Mouse (Mus musculus) forebrain, embryonic 10.5 days (tissue): ENCODE data around the gene Tnfaip8l2. TPM values are rescaled to one million over a fixed set of nuclear protein-coding genes. Genes with fewer than 3 reads are reported as not detected.
"Not testable (repeated sequence)": the region's sequence is repeated elsewhere in the genome, so short reads cannot be mapped to it uniquely, and the experiment has no call there.

Experiments used
- DNase-seq: peaks from one replicate; pipeline ENCODE4 v3.0.0-alpha.2; 2017; ENCODE audit warnings: low spot score; ENCODE audit errors: extremely low spot score
- H3K27ac ChIP-seq: fragments of 300-500 bp; sonication (generic); 2 replicates; pipeline ENCODE4 v1.5.1; 2016; ENCODE audit warnings: mild to moderate bottlenecking
- H3K27me3 ChIP-seq: fragments of 300-500 bp; sonication (generic); 2 replicates; pipeline ENCODE4 v1.6.1; 2016; ENCODE audit warnings: mild to moderate bottlenecking; ENCODE audit not compliant: poor library complexity, severe bottlenecking
- H3K36me3 ChIP-seq: fragments of 300-500 bp; sonication (generic); replicated peaks from 2 replicates; pipeline ENCODE4 v1.6.1; 2016; ENCODE audit warnings: mild to moderate bottlenecking, moderate library complexity
- H3K4me1 ChIP-seq: fragments of 300-500 bp; sonication (generic); 2 replicates; pipeline ENCODE4 v1.6.1; 2016
- H3K4me3 ChIP-seq: fragments of 300-500 bp; sonication (generic); 2 replicates; pipeline ENCODE4 v1.5.1; 2016; ENCODE audit warnings: mild to moderate bottlenecking, moderate library complexity
- H3K9me3 ChIP-seq: fragments of 300-500 bp; sonication (generic); 2 replicates; pipeline ENCODE4 v1.6.1; 2016; ENCODE audit warnings: mild to moderate bottlenecking, moderate library complexity
- WGBS: fragments of 180-500 bp; shearing (Covaris S2); methylation state at CpG from one replicate; pipeline ENCODE4 v1.1.7; 2016; 5-methylcytosine and 5-hydroxymethylcytosine counted together
- polyA plus RNA-seq: library from polyadenylated mRNA; unstranded; fragments of >200 nt; fragmentation: Nextera tagmentation; extraction: Ambion mirVana; gene quantifications from 2 replicates; pipeline ENCODE4 v1.2.1, GENCODE M21; 2016

Tnfaip8l2 gene
- polyA plus RNA-seq, 1 experiment from 2014 or later: 1.5 TPM

- whole genome bisulfite sequencing: 61% methylated on average over 6 of the region's 6 CpGs
- 0 out of 2 replicates have a peak overlapping the region, but pooled peaks have one; percentile 4 for H3K27ac ChIP-seq
- H3K9me3 ChIP-seq: no peaks in the 10 kb centered on the region
- H3K36me3 ChIP-seq: peaks cover 50% of the 10 kb centered on the region
- H3K4me1 ChIP-seq: peaks cover 17% of the 10 kb centered on the region
- H3K4me3 ChIP-seq: no peak overlapping the region
- H3K27me3 ChIP-seq: no peaks in the 10 kb centered on the region
- no peak for DNase-seq
Observed at GRCm38 (mm10) chr3:95129226-95129651, 12.9 kb downstream of the Tnfaip8l2 start.

- Histone ChIP-seq H3K27ac (no peak overlapping the region), H3K4me3 (no peak overlapping the region), H3K9me3 (no peaks in the 10 kb centered on the region), H3K36me3 (peaks cover 61% of the 10 kb centered on the region), H3K4me1 (0 out of 2 replicates have a peak, but pooled peaks cover 7% of the 10 kb centered on the region), H3K27me3 (no peaks in the 10 kb centered on the region)
- no peak for DNase-seq
- 61% methylated on average over 5 of the region's 5 CpGs for WGBS
Observed at GRCm38 (mm10) chr3:95124972-95125371, 17.2 kb downstream of the Tnfaip8l2 start.

GRCm38 (mm10) chr3:95124246-95124645, 17.9 kb downstream of the Tnfaip8l2 start, which contains the start of gene Tmod4:
TSS of gene Tmod4 (plus strand) at chr3:95124476.
- Histone ChIP-seq H3K4me1 (0 out of 2 replicates have a peak, but pooled peaks cover 7% of the 10 kb centered on the region), H3K36me3 (peaks cover 61% of the 10 kb centered on the region), H3K27ac (no peak within 1 kb of the TSS), H3K4me3 (no peak within 1 kb of the TSS), H3K9me3 (no peaks in the 10 kb centered on the region), H3K27me3 (no peaks in the 10 kb centered on the region)
- WGBS: 75% methylated on average over 6 of the region's 6 CpGs
- DNase-seq: no peak

GRCm38 (mm10) chr3:95121580-95121979, 20.6 kb downstream of the Tnfaip8l2 start:
- peaks cover 71% of the 10 kb centered on the region for H3K36me3 ChIP-seq
- H3K4me1 ChIP-seq: 0 out of 2 replicates have a peak, but pooled peaks cover 4% of the 10 kb centered on the region
- 94% methylated on average over 6 of the region's 6 CpGs for WGBS
- no peaks in the 10 kb centered on the region for H3K27me3 ChIP-seq
- H3K9me3 ChIP-seq: no peaks in the 10 kb centered on the region
- no peak for DNase-seq
- H3K27ac ChIP-seq: no peak overlapping the region
- no peak overlapping the region for H3K4me3 ChIP-seq

GRCm38 (mm10) chr3:95117751-95118150, 24.4 kb downstream of the Tnfaip8l2 start:
- WGBS: 92% methylated on average over 2 of the region's 2 CpGs
- H3K36me3 ChIP-seq: peaks cover 92% of the 10 kb centered on the region

GRCm38 (mm10) chr3:95112760-95113159, 29.4 kb downstream of the Tnfaip8l2 start:
- H3K27ac ChIP-seq: no peak overlapping the region
- WGBS: 96% methylated on average over 1 of the region's 1 CpGs
- H3K27me3 ChIP-seq: no peaks in the 10 kb centered on the region
- no peaks in the 10 kb centered on the region for H3K9me3 ChIP-seq
- no peak for DNase-seq
- H3K36me3 ChIP-seq: peaks cover 42% of the 10 kb centered on the region
- H3K4me3 ChIP-seq: peak overlapping the region; percentile 72
- peaks cover 15% of the 10 kb centered on the region for H3K4me1 ChIP-seq

More at GRCm38 (mm10) chr3:95117751-95118150, 24.4 kb downstream of the Tnfaip8l2 start:
- no peak for DNase-seq
- Histone ChIP-seq H3K4me3 (no peak overlapping the region), H3K4me1 (peaks cover 1% of the 10 kb centered on the region), H3K27me3 (no peaks in the 10 kb centered on the region), H3K9me3 (no peaks in the 10 kb centered on the region), H3K27ac (no peak overlapping the region)

GRCm38 (mm10) chr3:95110911-95111726, 31.0 kb downstream of the Tnfaip8l2 start, which contains the start of gene Vps72:
TSS of gene Vps72 (plus strand) at chr3:95111022.
- Histone ChIP-seq H3K27ac (peak within 1 kb of the TSS; percentile 95), H3K36me3 (peaks cover 26% of the 10 kb centered on the region), H3K27me3 (no peaks in the 10 kb centered on the region), H3K4me3 (peak within 1 kb of the TSS; percentile 72), H3K4me1 (peaks cover 19% of the 10 kb centered on the region), H3K9me3 (no peaks in the 10 kb centered on the region)
- DNase-seq: peak; percentile 93
- 2% methylated on average over 54 of the region's 54 CpGs for WGBS

- Histone ChIP-seq H3K27ac (no peak overlapping the region), H3K9me3 (no peaks in the 10 kb centered on the region), H3K27me3 (no peaks in the 10 kb centered on the region), H3K4me3 (no peak overlapping the region), H3K36me3 (peaks cover 11% of the 10 kb centered on the region), H3K4me1 (peaks cover 31% of the 10 kb centered on the region)
- DNase-seq: no peak
- WGBS: 80% methylated on average over 2 of the region's 2 CpGs
Observed at GRCm38 (mm10) chr3:95107898-95108297, 34.3 kb downstream of the Tnfaip8l2 start.

GRCm38 (mm10) chr3:95107308-95107707, 34.9 kb downstream of the Tnfaip8l2 start:
- not testable (repeated sequence) for DNase-seq, H3K27me3 ChIP-seq, H3K9me3 ChIP-seq
- peaks cover 16% of the 10 kb centered on the region for H3K36me3 ChIP-seq
- H3K4me3 ChIP-seq: peak overlapping the region; percentile 98
- H3K27ac ChIP-seq: peak overlapping the region; percentile 90
- H3K4me1 ChIP-seq: peaks cover 25% of the 10 kb centered on the region

GRCm38 (mm10) chr3:95106338-95107117, 35.6 kb downstream of the Tnfaip8l2 start, which contains the start of gene Pip5k1a:
TSS of gene Pip5k1a (minus strand) at chr3:95106930.
- Histone ChIP-seq H3K27me3 (no peaks in the 10 kb centered on the region), H3K9me3 (no peaks in the 10 kb centered on the region), H3K27ac (peak within 1 kb of the TSS; percentile 90), H3K36me3 (peaks cover 20% of the 10 kb centered on the region), H3K4me3 (peak within 1 kb of the TSS; percentile 98), H3K4me1 (peaks cover 21% of the 10 kb centered on the region)
- peak; percentile 98 for DNase-seq
- WGBS: under 1% methylated on average over 51 of the region's 51 CpGs

GRCm38 (mm10) chr3:95105586-95106337, 36.4 kb downstream of the Tnfaip8l2 start:
- 4% methylated on average over 16 of the region's 16 CpGs for WGBS
- peaks cover 27% of the 10 kb centered on the region for H3K36me3 ChIP-seq

GRCm38 (mm10) chr3:95105121-95105520, 37.0 kb downstream of the Tnfaip8l2 start:
- H3K4me1 ChIP-seq: peaks cover 25% of the 10 kb centered on the region
- no peaks in the 10 kb centered on the region for H3K9me3 ChIP-seq
- no peak for DNase-seq
- peaks cover 30% of the 10 kb centered on the region for H3K36me3 ChIP-seq
- 74% methylated on average over 4 of the region's 4 CpGs for WGBS
- H3K27ac ChIP-seq: peak overlapping the region; percentile 90; the same call in 1 of the 2 replicates
- no peaks in the 10 kb centered on the region for H3K27me3 ChIP-seq
- H3K4me3 ChIP-seq: peak overlapping the region; percentile 98

More at GRCm38 (mm10) chr3:95105586-95106337, 36.4 kb downstream of the Tnfaip8l2 start:
- H3K4me1 ChIP-seq: peaks cover 28% of the 10 kb centered on the region
- DNase-seq: no peak
- H3K27me3 ChIP-seq: no peaks in the 10 kb centered on the region
- H3K9me3 ChIP-seq: no peaks in the 10 kb centered on the region
- peak overlapping the region; percentile 98 for H3K4me3 ChIP-seq
- H3K27ac ChIP-seq: peak overlapping the region; percentile 90
